Mouse (Mus musculus): ENCODE results near the gene Gm21761.
"Not testable (repeated sequence)": the region's sequence is repeated elsewhere in the genome, so short reads cannot be mapped to it uniquely, and the experiment has no call there.

DNA sequence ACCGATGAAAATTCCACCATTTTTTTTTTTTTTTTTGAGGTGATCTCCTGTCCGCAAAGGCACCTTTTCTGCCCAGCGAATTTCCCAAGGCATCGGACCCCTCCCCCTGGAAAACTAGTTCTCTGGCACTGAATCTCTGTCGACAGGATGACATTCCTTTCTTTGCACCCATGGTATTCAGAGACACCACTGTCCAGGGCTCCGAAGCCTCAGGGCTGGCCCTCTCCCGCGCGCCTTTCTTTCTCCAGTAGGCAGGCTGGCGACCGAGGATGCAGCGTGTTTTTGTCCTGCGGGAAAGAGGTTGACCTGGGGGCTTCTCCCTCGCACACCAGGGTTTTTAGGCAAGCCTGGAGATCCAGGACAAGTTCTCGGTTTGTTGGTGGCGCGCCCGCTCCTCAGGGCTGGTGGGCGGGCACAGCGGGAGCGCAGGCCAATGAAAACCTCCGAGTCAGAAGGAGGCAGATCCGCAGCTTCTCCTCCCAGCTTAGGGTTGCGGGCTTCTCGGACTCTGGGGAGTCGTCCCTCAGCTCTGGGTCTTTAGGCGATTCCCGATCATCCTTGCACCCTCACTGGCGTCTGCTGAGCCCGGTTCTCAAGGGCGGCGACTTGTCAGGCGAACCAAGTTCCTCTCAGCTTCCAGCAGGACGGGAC is 36.4 kb upstream of the Gm21761 start:
- TF ChIP-seq POLR2A (IDR thresholded peaks at IDR 0.05; ENCODE audit: low read depth, low read length); CTCF (IDR thresholded peaks at IDR 0.05; ENCODE audit: extremely low read depth, insufficient read depth, insufficient read length, insufficient replicate concordance): not testable (repeated sequence)

All from spleen, adult 2 months (tissue).